Mouse (Mus musculus): ENCODE measurements around the gene Toporsl. TPM values are rescaled to one million over a fixed set of nuclear protein-coding genes. Genes with fewer than 3 reads are reported as not detected.

Toporsl gene
- polyA plus RNA-seq, 1 experiment from 2014 or later = not detected

- Histone ChIP-seq H3K27me3 (ENCODE audit: control insufficient read depth, insufficient read depth, low read length) (no peaks in the 10 kb centered on the region), H3K4me1 (ENCODE audit: control insufficient read depth, insufficient read depth, low read length) (no peaks in the 10 kb centered on the region), H3K9me3 (ENCODE audit: control insufficient read depth, low read length) (no peaks in the 10 kb centered on the region), H3K27ac (ENCODE audit: low read depth, low read length) (no peak overlapping the region), H3K9ac (replicated peaks; ENCODE audit: low read depth, low read length) (no peak overlapping the region), H3K4me3 (ENCODE audit: low read depth, low read length) (no peak overlapping the region), H3K36me3 (ENCODE audit: control insufficient read depth, insufficient read depth, low read length) (no peaks in the 10 kb centered on the region), H3K4me2 (ENCODE audit: low read depth, low read length) (no peak overlapping the region)
- no peak for ATAC-seq (ENCODE audit: low read depth)
- 79% methylated on average over 6 of the region's 6 CpGs for WGBS
Observed at GRCm38 (mm10) chr4:52634986-52635385, 38.9 kb downstream of the Toporsl start.

- H3K9ac ChIP-seq (replicated peaks; ENCODE audit: low read depth, low read length) = no peak overlapping the region
- WGBS = 28% methylated on average over 4 of the region's 4 CpGs
- H3K4me3 ChIP-seq (ENCODE audit: low read depth, low read length) = no peak overlapping the region
- no peak overlapping the region for H3K27ac ChIP-seq (ENCODE audit: low read depth, low read length)
- no peaks in the 10 kb centered on the region for H3K27me3 ChIP-seq (ENCODE audit: control insufficient read depth, insufficient read depth, low read length)
- peak; percentile 49; the same call in 1 of the 2 replicates for ATAC-seq (ENCODE audit: low read depth)
- no peaks in the 10 kb centered on the region for H3K4me1 ChIP-seq (ENCODE audit: control insufficient read depth, insufficient read depth, low read length)
- H3K36me3 ChIP-seq (ENCODE audit: control insufficient read depth, insufficient read depth, low read length) = no peaks in the 10 kb centered on the region
- H3K4me2 ChIP-seq (ENCODE audit: low read depth, low read length) = no peak overlapping the region
- no peaks in the 10 kb centered on the region for H3K9me3 ChIP-seq (ENCODE audit: control insufficient read depth, low read length)
Observed at GRCm38 (mm10) chr4:52647791-52648190, 51.7 kb downstream of the Toporsl start.

DNA sequence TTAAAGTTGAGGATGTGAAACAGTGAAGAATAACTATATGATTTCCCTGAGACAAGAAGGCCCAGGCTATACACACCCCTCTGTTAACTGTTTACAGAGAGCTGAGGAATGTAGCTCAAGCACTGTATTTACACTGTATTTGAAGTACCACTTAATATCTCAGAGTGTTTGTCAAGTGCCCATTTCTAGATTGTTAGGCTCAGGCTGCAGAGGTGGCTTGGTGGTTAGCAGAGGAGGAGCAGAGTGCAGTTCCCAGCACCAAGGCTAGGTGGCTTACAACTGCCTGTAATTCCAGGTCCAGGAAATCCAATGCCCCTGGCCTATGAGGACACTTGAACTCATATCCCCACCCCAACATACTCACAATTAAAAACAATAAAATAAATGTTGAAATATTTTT is 63.6 kb downstream of the Toporsl start:
- Histone ChIP-seq H3K4me1 (ENCODE audit: control insufficient read depth, insufficient read depth, low read length) (no peaks in the 10 kb centered on the region), H3K36me3 (ENCODE audit: control insufficient read depth, insufficient read depth, low read length) (no peaks in the 10 kb centered on the region), H3K9me3 (ENCODE audit: control insufficient read depth, low read length) (no peaks in the 10 kb centered on the region), H3K27me3 (ENCODE audit: control insufficient read depth, insufficient read depth, low read length) (no peaks in the 10 kb centered on the region), H3K4me3 (ENCODE audit: low read depth, low read length) (no peak overlapping the region), H3K4me2 (ENCODE audit: low read depth, low read length) (no peak overlapping the region), H3K9ac (replicated peaks; ENCODE audit: low read depth, low read length) (no peak overlapping the region), H3K27ac (ENCODE audit: low read depth, low read length) (no peak overlapping the region)
- no peak for ATAC-seq (ENCODE audit: low read depth)

- 5% methylated on average over 3 of the region's 3 CpGs for WGBS
- no peak overlapping the region for H3K4me3 ChIP-seq (ENCODE audit: low read depth, low read length)
- peak; percentile 34; the same call in 1 of the 2 replicates for ATAC-seq (ENCODE audit: low read depth)
- no peak overlapping the region for H3K9ac ChIP-seq (replicated peaks; ENCODE audit: low read depth, low read length)
- no peak overlapping the region for H3K4me2 ChIP-seq (ENCODE audit: low read depth, low read length)
- no peaks in the 10 kb centered on the region for H3K27me3 ChIP-seq (ENCODE audit: control insufficient read depth, insufficient read depth, low read length)
- no peaks in the 10 kb centered on the region for H3K9me3 ChIP-seq (ENCODE audit: control insufficient read depth, low read length)
- no peaks in the 10 kb centered on the region for H3K4me1 ChIP-seq (ENCODE audit: control insufficient read depth, insufficient read depth, low read length)
- no peaks in the 10 kb centered on the region for H3K36me3 ChIP-seq (ENCODE audit: control insufficient read depth, insufficient read depth, low read length)
- no peak overlapping the region for H3K27ac ChIP-seq (ENCODE audit: low read depth, low read length)
Observed at GRCm38 (mm10) chr4:52660701-52661117, 64.6 kb downstream of the Toporsl start.

- 60% methylated on average over 5 of the region's 5 CpGs for WGBS
- H3K4me1 ChIP-seq (ENCODE audit: control insufficient read depth, insufficient read depth, low read length) = no peaks in the 10 kb centered on the region
- no peaks in the 10 kb centered on the region for H3K27me3 ChIP-seq (ENCODE audit: control insufficient read depth, insufficient read depth, low read length)
- H3K9me3 ChIP-seq (ENCODE audit: control insufficient read depth, low read length) = no peaks in the 10 kb centered on the region
- H3K4me3 ChIP-seq (ENCODE audit: low read depth, low read length) = no peak overlapping the region
- no peak overlapping the region for H3K4me2 ChIP-seq (ENCODE audit: low read depth, low read length)
- no peak overlapping the region for H3K27ac ChIP-seq (ENCODE audit: low read depth, low read length)
- no peak overlapping the region for H3K9ac ChIP-seq (replicated peaks; ENCODE audit: low read depth, low read length)
- ATAC-seq (ENCODE audit: low read depth) = no peak
- H3K36me3 ChIP-seq (ENCODE audit: control insufficient read depth, insufficient read depth, low read length) = no peaks in the 10 kb centered on the region
Observed at GRCm38 (mm10) chr4:52661311-52661710, 65.2 kb downstream of the Toporsl start.

Other genes with a start within 250 kb of the Toporsl start
- 34.6 and 35.9 TPM in 2 replicates for gene Smc2, start 157.0 kb upstream of the Toporsl start, polyA plus RNA-seq (2014; fragmentation: Nextera tagmentation; extraction: Ambion mirVana)
- gene Vma21-ps, start 99.0 kb upstream of the Toporsl start, polyA plus RNA-seq (2014; fragmentation: Nextera tagmentation; extraction: Ambion mirVana) = not detected in 2 replicates
- gene Olfr275, start 218.3 kb downstream of the Toporsl start, polyA plus RNA-seq (2014; fragmentation: Nextera tagmentation; extraction: Ambion mirVana) = 0.17 TPM in 1 of 2 replicates, not detected in the other

Measured in neural tube, embryonic 14.5 days (tissue).